Mouse (Mus musculus): ENCODE measurements around the gene Gm26920. TPM values are rescaled to one million over a fixed set of nuclear protein-coding genes. Genes with fewer than 3 reads are reported as not detected.
A peak's percentile ranks its signal among the peaks of the same experiment; 100 is the strongest.
"Not testable (repeated sequence)": the region's sequence is repeated elsewhere in the genome, so short reads cannot be mapped to it uniquely, and the experiment has no call there.

Gene Gm26920
- polyA plus RNA-seq, 1 experiment from 2014 or later = 0.07 TPM

DNA sequence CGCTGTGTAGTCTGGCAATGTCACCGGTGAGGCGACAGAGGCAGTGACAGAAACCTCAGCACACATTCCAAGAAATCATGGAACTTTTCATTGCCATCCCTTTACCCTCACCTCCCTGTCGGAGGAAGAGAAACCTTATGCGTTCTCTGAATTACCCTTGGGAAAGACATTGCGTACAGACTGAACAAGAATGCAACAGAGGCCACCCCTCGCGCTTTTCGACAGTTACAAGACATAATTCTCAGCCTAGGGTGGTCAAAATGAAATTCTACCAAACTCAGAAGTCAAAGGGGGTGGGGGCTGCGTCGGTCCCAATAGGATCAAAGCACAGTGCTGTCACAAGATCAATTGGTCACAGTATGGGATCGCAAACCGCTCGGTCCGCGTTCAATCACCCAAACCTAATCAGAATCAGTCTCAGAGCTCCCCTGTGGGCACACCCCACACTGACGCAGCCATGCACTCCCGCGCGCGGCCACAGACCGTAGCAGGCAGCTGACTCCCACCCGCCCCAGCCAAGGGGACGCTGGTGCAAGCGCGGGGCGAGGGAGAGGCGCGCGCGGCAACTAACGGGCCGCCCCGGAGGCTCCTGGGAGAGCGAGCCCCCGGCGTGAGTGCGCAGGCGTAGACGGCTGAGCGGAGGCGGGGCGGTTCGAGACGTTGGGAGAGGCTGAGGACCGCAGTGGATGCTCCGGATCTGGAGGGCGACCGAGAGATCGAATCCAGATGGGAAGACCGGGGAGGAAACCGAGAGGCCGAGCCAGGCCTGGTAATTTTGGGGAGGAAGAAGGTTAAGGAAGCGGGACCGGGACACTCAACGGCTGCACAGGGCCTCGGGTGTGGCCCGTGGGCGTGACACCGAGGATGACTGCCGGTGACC is 31.3 kb upstream of the Gm26920 start, which contains the start of gene Zfp382:
Zfp382 (plus strand) TSS at position 635 of the 880 bp plus-strand sequence.
- DNase-seq (ENCODE audit: low spot score) (peak; percentile 92), ATAC-seq (peak; percentile 98)
- peak within 1 kb of the TSS; percentile 86 for H3K4me2 ChIP-seq (replicated peaks; ENCODE audit: low read depth, low read length)
- H3K4me3 ChIP-seq (ENCODE audit: low read depth, low read length) = peak within 1 kb of the TSS; percentile 66
- H3K4me1 ChIP-seq (ENCODE audit: insufficient read depth, low read depth, low read length) = no peaks in the 10 kb centered on the region
- 0 out of 2 replicates have a peak within 1 kb of the TSS, but pooled peaks have one; percentile 1 for H3K27ac ChIP-seq (ENCODE audit: low read length)
- no peaks in the 10 kb centered on the region for H3K36me3 ChIP-seq (ENCODE audit: insufficient read depth, low read length)
- H3K9ac ChIP-seq (replicated peaks; ENCODE audit: low read depth) = peak within 1 kb of the TSS; percentile 48
- no peaks in the 10 kb centered on the region for H3K27me3 ChIP-seq (replicated peaks; ENCODE audit: insufficient read depth, low read length)
- no peak for TF ChIP-seq EP300 (IDR thresholded peaks at IDR 0.05)
- TF ChIP-seq CTCF (IDR thresholded peaks at IDR 0.05) = 0 out of 2 replicates have a peak, but pooled peaks have one; percentile 20
- no peaks in the 10 kb centered on the region for H3K9me3 ChIP-seq (ENCODE audit: low read length)
- WGBS = under 1% methylated on average over 60 of the region's 61 CpGs

GRCm38 (mm10) chr7:30117935-30118334 is 27.7 kb upstream of the Gm26920 start:
- ATAC-seq; H3K27ac ChIP-seq (ENCODE audit: low read length); H3K36me3 ChIP-seq (ENCODE audit: insufficient read depth, low read length); H3K9ac ChIP-seq (replicated peaks; ENCODE audit: low read depth); H3K4me2 ChIP-seq (replicated peaks; ENCODE audit: low read depth, low read length); H3K4me3 ChIP-seq (ENCODE audit: low read depth, low read length); H3K9me3 ChIP-seq (ENCODE audit: low read length); H3K27me3 ChIP-seq (replicated peaks; ENCODE audit: insufficient read depth, low read length); DNase-seq (ENCODE audit: low spot score); H3K4me1 ChIP-seq (ENCODE audit: insufficient read depth, low read depth, low read length): not testable (repeated sequence)
- 91% methylated on average over 12 of the region's 12 CpGs for WGBS

- H3K27me3 ChIP-seq (replicated peaks; ENCODE audit: insufficient read depth, low read length) = no peaks in the 10 kb centered on the region
- no peak for DNase-seq (ENCODE audit: low spot score)
- no peak for ATAC-seq
- no peak overlapping the region for H3K4me2 ChIP-seq (replicated peaks; ENCODE audit: low read depth, low read length)
- no peaks in the 10 kb centered on the region for H3K4me1 ChIP-seq (ENCODE audit: insufficient read depth, low read depth, low read length)
- H3K36me3 ChIP-seq (ENCODE audit: insufficient read depth, low read length) = no peaks in the 10 kb centered on the region
- no peak overlapping the region for H3K27ac ChIP-seq (ENCODE audit: low read length)
- no peak overlapping the region for H3K9ac ChIP-seq (replicated peaks; ENCODE audit: low read depth)
- H3K9me3 ChIP-seq (ENCODE audit: low read length) = no peaks in the 10 kb centered on the region
- H3K4me3 ChIP-seq (ENCODE audit: low read depth, low read length) = no peak overlapping the region
- 91% methylated on average over 5 of the region's 5 CpGs for WGBS
- TF ChIP-seq CTCF (IDR thresholded peaks at IDR 0.05) = no peak
- no peak for TF ChIP-seq EP300 (IDR thresholded peaks at IDR 0.05)
Observed at GRCm38 (mm10) chr7:30116076-30116475, 25.9 kb upstream of the Gm26920 start.

DNA sequence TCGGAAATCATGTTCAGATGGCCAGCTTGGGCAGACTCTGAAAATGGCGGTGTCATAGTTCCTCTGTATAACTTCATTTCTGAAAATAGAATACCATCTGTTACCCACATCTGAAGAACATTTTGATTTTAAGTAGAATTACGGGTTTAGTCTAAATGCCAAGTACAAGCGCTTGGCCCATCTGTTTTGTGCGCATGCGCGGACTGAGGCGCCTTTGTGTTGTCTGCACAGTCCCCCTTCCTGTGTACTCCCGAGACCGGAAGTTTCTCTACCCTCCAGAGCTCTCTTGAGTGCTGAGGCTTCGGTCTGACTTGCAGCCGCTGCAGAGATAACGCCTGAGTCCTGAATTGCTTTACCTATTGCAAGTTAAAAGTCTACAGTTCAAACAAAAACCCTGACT is 9.1 kb upstream of the Gm26920 start:
- no peak for DNase-seq (ENCODE audit: low spot score)
- TF ChIP-seq CTCF (IDR thresholded peaks at IDR 0.05) = no peak
- no peak for TF ChIP-seq EP300 (IDR thresholded peaks at IDR 0.05)

GRCm38 (mm10) chr7:30095551-30096125 is 5.4 kb upstream of the Gm26920 start:
- no peaks in the 10 kb centered on the region for H3K27me3 ChIP-seq (replicated peaks; ENCODE audit: insufficient read depth, low read length)
- WGBS = 5% methylated on average over 5 of the region's 5 CpGs

More for the DNA sequence above, 9.1 kb upstream of the Gm26920 start:
- Histone ChIP-seq H3K4me2 (replicated peaks; ENCODE audit: low read depth, low read length) (no peak overlapping the region), H3K36me3 (ENCODE audit: insufficient read depth, low read length) (peaks cover 18% of the 10 kb centered on the region), H3K4me3 (ENCODE audit: low read depth, low read length) (no peak overlapping the region), H3K27ac (ENCODE audit: low read length) (no peak overlapping the region), H3K9me3 (ENCODE audit: low read length) (peaks cover 9% of the 10 kb centered on the region; the same call in 1 of the 2 replicates), H3K27me3 (replicated peaks; ENCODE audit: insufficient read depth, low read length) (no peaks in the 10 kb centered on the region), H3K4me1 (ENCODE audit: insufficient read depth, low read depth, low read length) (no peaks in the 10 kb centered on the region), H3K9ac (replicated peaks; ENCODE audit: low read depth) (no peak overlapping the region)
- 80% methylated on average over 13 of the region's 13 CpGs for WGBS
- no peak for ATAC-seq

More at GRCm38 (mm10) chr7:30095551-30096125, 5.4 kb upstream of the Gm26920 start:
- H3K36me3 ChIP-seq (ENCODE audit: insufficient read depth, low read length) = no peaks in the 10 kb centered on the region
- no peaks in the 10 kb centered on the region for H3K9me3 ChIP-seq (ENCODE audit: low read length)
- H3K27ac ChIP-seq (ENCODE audit: low read length) = peak overlapping the region; percentile 93; the same call in 1 of the 2 replicates
- no peak for ATAC-seq
- no peak; the same call in 1 of the 2 replicates for TF ChIP-seq EP300 (IDR thresholded peaks at IDR 0.05)
- no peak for TF ChIP-seq CTCF (IDR thresholded peaks at IDR 0.05)
- H3K9ac ChIP-seq (replicated peaks; ENCODE audit: low read depth) = peak overlapping the region; percentile 75; the same call in 1 of the 2 replicates
- H3K4me2 ChIP-seq (replicated peaks; ENCODE audit: low read depth, low read length) = peak overlapping the region; percentile 58
- H3K4me3 ChIP-seq (ENCODE audit: low read depth, low read length) = peak overlapping the region; percentile 76
- DNase-seq (ENCODE audit: low spot score) = no peak
- no peaks in the 10 kb centered on the region for H3K4me1 ChIP-seq (ENCODE audit: insufficient read depth, low read depth, low read length)

Measured in lung, postnatal 0 days (tissue).